Mouse (Mus musculus) limb, embryonic 14.5 days (tissue): ENCODE data around the gene Gm20816. TPM values are rescaled to one million over a fixed set of nuclear protein-coding genes. Genes with fewer than 3 reads are reported as not detected.
"Not testable (repeated sequence)": the region's sequence is repeated elsewhere in the genome, so short reads cannot be mapped to it uniquely, and the experiment has no call there.

Experiments
- ATAC-seq: fragments of 200-750 bp; cut with Nextera tagmentation; 2 replicates; pipeline ENCODE4 v1.8.0; 2017; ENCODE audit warnings: low read depth, moderate number of reproducible peaks, moderate TSS enrichment; ENCODE audit not compliant: low FRiP score
- DNase-seq: peaks from one replicate; pipeline ENCODE4 v3.0.0-alpha.2; 2015; ENCODE audit warnings: low spot score
- H3K27ac ChIP-seq: fragments of 300-500 bp; sonication (generic); replicated peaks from 2 replicates; pipeline ENCODE4 v1.5.1; 2014; ENCODE audit warnings: low read depth, mild to moderate bottlenecking, low read length, moderate library complexity, mixed read lengths
- H3K27me3 ChIP-seq: fragments of 300-500 bp; sonication (generic); 2 replicates; pipeline ENCODE4 v1.6.1; 2014; ENCODE audit warnings: low read length, mixed read lengths; ENCODE audit not compliant: control insufficient read depth, insufficient read depth
- H3K36me3 ChIP-seq: fragments of 300-500 bp; sonication (generic); 2 replicates; pipeline ENCODE4 v1.6.1; 2014; ENCODE audit warnings: mild to moderate bottlenecking, low read length, moderate library complexity, mixed read lengths; ENCODE audit not compliant: control insufficient read depth, insufficient read depth
- H3K4me1 ChIP-seq: fragments of 300-500 bp; sonication (generic); 2 replicates; pipeline ENCODE4 v1.6.1; 2014; ENCODE audit warnings: antibody characterized with exemption, low read length, mixed read lengths; ENCODE audit not compliant: control insufficient read depth, insufficient read depth
- H3K4me2 ChIP-seq: fragments of 300-500 bp; sonication (generic); replicated peaks from 2 replicates; pipeline ENCODE4 v1.6.1; 2014; ENCODE audit warnings: low read depth, mild to moderate bottlenecking, low read length, moderate library complexity; ENCODE audit not compliant: severe bottlenecking
- H3K4me3 ChIP-seq: fragments of 300-500 bp; sonication (generic); replicated peaks from 2 replicates; pipeline ENCODE4 v1.5.1; 2014; ENCODE audit warnings: low read length
- H3K9ac ChIP-seq: fragments of 300-500 bp; sonication (generic); 2 replicates; pipeline ENCODE4 v1.6.1; 2014; ENCODE audit warnings: mild to moderate bottlenecking, low read depth, low read length, moderate library complexity; ENCODE audit not compliant: severe bottlenecking
- H3K9me3 ChIP-seq: fragments of 300-500 bp; sonication (generic); 2 replicates; pipeline ENCODE4 v1.6.1; 2016; ENCODE audit warnings: low read length; ENCODE audit not compliant: control insufficient read depth
- WGBS: fragments of 180-500 bp; shearing (Covaris S2); extraction: QIAGEN DNeasy Blood & Tissue Kit; methylation state at CpG from one replicate; pipeline ENCODE4 v1.1.7; 2014; 5-methylcytosine and 5-hydroxymethylcytosine counted together
- polyA plus RNA-seq, 2 experiments: library from polyadenylated mRNA; depleted of rRNA in 1 of 2; stranded (reverse) in 1 of 2; unstranded in 1 of 2; fragments of >200 nt; fragmentation: Nextera tagmentation in 1 of 2; extraction: Ambion mirVana in 1 of 2; gene quantifications; 2 replicates each; pipeline versions ENCODE4 v1.2.1 to v1.2.3; 2012 to 2014

The Gm20816 gene
- not detected in 2 replicates for polyA plus RNA-seq (2012; rRNA removed)
- polyA plus RNA-seq (2014; fragmentation: Nextera tagmentation; extraction: Ambion mirVana) = not detected in 2 replicates

GRCm38 (mm10) chrY:68537655-68538054, at the start of gene Gm20816:
Gene Gm20816, plus strand, starts transcription at chrY:68537955.
- not testable (repeated sequence) for H3K9ac ChIP-seq, H3K4me3 ChIP-seq, H3K9me3 ChIP-seq, H3K36me3 ChIP-seq, H3K4me2 ChIP-seq, H3K4me1 ChIP-seq, H3K27ac ChIP-seq, ATAC-seq, H3K27me3 ChIP-seq, DNase-seq
- no CpG with 5 or more reads among the region's 3 CpGs for WGBS

Other genes starting within 250 kb of the Gm20816 start
- not detected in 2 replicates for gene Gm20937, start 243.1 kb upstream of the Gm20816 start, polyA plus RNA-seq (2012; rRNA removed)
- gene Gm20937, start 243.1 kb upstream of the Gm20816 start, polyA plus RNA-seq (2014; fragmentation: Nextera tagmentation; extraction: Ambion mirVana) = not detected in 2 replicates